Mouse (Mus musculus) left cerebral cortex, adult 18-20 months (tissue): ENCODE data around the gene Actb. TPM values are rescaled to one million over a fixed set of nuclear protein-coding genes. Genes with fewer than 3 reads are reported as not detected.
"Not testable (repeated sequence)": the region's sequence is repeated elsewhere in the genome, so short reads cannot be mapped to it uniquely, and the experiment has no call there.

Experiments used
- DNase-seq, 2 experiments: peaks; one replicate each; pipeline ENCODE4 v3.0.0; 2021 to 2022; ENCODE audit warnings: low spot score in 2 of 2, mixed read lengths in 1 of 2
- total RNA-seq, 2 experiments: library from RNA; stranded (reverse); gene quantifications; 2 replicates each; pipeline ENCODE4 v1.2.3; 2021

The Actb gene
- total RNA-seq, 2 experiments from 2014 or later: 2,346 to 2,379 TPM

DNA sequence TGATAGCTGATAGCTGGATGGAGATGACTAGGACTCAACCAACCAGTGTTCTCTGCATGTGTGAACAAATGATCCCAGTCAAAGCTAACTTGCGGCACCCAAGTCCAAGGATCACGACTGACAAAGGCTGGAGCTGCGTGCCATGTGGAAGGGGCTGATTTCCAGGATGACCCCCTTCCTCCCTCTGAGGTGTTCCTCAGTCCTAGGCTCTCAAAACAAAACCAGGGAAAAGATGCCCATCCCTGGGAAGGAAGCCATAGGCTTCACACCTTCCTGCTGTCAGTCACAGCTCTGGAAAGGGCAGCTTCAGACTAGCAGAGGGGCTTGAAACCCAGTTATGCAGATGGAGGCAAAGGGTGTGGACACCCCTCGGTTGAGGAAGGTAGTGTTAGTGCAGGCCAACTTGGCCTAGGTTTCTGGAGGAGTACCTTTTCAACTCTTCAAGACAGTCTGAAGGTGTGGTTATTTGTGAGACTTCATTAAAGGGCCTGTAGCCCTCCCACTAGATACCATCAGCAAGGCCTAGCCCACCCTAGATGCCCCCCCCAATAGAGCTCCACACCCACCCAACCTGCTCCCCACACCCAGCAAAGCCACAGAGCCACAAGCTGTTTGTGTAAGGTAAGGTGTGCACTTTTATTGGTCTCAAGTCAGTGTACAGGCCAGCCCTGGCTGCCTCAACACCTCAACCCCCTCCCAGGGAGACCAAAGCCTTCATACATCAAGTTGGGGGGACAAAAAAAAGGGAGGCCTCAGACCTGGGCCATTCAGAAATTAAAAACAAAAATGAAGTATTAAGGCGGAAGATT lies 3.8 kb downstream of the Actb start:
- no peak for DNase-seq

DNA sequence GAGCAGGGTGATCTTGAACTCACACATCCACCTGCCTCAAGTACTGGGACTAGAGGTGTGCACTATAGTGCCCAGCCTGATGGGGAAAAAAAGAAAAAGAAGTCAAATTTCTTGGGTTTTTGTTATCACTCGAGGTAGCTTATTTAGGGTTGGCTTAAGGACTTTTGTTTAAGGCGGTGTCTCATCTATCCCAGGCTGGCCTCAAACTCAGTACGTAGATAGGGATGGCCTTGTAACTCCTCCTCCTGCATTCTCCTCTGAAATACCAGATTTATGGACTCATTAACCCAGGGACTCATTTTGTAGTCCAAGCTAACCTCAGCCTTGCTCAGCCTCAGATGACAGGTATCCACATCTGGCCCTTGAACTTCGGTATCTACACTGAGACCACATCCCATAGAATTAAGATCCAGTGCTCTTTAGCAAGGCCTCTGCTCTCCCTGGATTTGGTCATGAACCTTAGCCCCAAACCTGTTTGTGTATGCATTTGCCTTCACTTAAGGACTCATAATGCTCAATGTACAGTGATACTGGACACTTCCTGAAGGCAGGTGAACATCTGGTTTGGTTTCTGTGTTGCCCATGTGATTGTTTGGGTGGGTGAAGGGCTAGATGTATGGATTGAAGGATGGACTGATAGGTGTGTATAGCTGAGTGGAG lies 4.6 kb downstream of the Actb start:
- no peak for DNase-seq

DNA sequence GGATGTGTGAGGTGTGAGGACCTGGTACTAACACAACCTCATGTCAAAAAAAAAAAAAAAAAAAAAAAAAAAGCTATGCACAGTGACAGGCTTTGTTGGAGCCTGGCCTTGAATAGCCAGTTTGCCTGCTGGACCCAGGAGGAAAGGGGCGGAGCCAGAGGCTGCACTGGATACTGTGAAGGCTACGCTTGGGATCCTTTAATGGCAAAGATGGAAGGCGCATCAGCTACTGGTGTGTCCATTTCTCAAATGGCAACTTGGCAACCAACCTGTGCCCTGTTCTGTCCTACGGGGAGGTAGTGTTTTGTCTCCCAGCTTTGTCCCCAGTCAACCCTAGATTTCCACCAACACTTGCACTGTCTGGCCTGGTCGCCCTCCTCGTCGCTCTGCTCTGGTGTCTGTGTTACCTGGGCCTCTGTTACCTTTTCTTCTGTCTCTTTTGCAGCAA lies 5.2 kb downstream of the Actb start:
- DNase-seq: no peak

DNA sequence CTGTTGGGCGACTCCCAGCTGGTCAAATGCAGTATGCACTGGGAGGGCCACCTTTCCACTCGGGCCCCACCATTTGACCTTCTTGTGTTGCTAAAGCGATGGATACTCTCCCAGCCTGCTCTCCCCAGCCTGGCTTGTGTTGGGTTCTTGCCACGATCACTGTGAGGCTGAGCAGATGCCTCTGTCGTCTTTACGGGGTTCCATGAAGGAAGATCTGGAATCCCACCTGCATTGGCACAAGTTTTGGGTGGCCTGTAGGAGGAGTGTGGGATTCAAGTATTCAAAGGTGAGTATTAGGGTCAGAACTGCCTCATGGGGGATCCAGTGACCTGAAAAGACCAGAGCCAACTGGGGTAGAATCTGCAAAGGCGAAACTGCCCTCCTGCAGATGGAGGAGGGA lies 5.9 kb downstream of the Actb start:
- no peak for DNase-seq

DNA sequence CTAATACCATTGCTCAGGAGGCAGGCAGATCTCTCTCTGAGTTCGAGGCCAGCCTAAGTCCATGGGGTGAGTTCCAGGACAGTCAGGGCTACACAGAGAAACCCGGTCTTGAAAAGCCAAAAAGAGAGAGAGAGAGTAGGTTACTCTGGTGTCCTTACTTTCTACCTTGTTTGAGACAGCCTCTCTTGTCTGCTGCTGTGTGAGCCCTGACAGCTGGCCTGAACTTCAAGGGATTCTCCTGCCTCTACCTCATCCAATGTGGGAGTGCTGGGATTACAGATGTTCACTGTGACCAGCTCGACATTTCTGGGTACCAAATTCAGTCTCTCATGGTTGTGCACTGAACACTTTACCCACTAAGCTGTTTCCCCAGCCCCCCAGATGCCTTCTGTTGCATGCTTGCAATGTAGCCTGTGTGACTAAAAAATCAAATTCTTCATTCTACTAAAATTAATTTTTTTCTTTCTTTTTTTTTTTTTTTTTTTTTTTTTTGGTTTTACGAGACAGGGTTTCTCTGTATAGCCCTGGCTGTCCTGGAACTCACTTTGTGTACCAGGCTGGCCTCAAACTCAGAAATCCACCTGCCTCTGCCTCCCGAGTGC lies 6.5 kb downstream of the Actb start:
- no peak for DNase-seq

DNA sequence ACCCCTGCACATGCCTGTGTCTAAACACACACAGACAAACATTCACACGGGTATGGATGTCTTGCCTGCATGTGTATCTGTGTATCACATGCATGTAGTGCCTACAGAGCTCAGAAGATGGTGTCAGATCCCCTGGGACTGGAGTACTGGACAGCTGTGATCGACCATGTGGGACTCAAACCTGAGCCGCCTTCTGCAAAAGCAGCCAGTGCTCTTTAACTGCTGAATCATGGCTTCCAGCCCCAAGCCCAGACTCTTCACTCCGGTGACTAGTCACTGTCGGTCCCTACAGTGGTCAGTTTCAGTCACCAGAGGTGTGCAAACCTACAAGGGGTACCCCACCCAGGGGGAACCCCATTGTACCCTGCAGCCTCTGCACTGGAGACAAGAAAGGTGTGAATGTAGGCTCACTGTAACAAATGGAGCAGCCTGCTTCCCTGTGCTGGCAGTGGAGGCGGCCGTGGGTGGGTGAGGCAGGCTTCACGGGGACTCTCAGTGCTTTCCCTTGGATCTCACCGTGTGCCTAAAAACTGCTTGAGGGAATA lies 7.4 kb downstream of the Actb start:
- DNase-seq: peak; percentile 82 to 91

DNA sequence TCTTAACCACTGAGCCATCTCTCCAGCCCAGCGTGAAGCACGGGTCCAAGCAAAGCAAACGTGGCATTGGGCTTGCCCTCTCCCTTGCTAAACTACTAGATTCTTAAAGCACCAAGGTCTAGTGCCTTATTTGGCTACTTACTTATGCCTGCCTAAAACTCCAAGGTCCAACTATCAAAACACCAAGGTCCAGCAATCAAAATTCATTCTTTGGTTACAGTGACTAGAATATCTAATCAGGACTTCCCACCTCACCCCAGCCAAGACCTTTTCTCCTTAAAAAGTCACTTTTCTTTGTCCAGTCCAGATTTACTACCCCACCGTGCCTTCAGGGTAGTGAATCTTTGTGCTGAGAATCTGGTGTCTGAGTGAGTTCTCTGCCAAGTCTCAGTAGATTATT lies 8.2 kb downstream of the Actb start:
- no peak for DNase-seq

DNA sequence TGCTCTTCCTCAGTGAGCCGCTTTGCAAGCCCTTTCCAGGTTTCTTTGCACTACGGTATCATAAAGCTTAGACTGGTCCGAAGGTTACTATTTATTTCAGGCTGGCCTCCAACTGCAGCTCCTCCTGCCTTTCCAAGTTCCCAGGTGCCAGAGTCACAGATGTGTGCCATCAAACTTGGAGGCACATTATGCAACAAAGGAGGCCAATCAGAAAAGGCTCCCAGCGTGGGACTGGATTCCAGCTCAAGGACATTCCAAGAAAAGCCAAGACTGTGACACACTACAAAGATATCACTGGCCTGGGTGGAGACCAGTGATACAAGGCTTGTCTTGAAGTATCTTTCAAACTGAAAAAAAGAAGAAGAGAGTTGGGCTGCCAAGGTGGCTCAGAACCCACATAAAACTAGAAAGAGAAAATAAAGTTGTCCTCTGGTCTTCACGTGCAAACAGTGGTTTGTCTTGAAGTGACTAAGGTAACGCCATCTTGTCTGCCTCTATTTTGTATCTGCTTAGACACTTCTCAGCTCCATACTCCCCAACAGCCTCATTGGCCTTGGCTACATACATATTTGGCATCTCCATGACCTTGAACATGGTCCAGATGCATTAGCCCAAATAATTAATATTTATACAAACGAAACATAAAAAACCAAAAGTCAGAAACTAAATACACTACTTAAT lies 8.8 kb downstream of the Actb start:
- no peak for DNase-seq

DNA sequence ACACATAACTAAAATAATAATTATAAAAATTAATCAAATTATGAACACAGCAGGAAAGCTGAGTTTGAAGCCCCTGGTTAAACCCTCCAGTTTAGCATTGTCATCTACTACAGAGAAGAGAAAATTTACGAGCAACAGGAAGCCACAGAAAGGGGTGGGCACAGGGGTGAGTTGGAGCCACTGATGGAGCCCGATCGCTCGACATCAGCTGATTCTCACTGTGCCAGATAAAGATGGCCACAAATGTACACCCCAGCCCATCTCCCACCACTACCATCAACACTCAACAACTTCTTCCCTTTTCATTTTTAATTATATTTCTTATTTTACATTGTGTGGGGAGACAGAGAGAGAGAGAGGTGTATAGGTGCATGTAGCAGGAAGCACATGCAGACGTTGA lies 9.8 kb downstream of the Actb start:
- DNase-seq: no peak

DNA sequence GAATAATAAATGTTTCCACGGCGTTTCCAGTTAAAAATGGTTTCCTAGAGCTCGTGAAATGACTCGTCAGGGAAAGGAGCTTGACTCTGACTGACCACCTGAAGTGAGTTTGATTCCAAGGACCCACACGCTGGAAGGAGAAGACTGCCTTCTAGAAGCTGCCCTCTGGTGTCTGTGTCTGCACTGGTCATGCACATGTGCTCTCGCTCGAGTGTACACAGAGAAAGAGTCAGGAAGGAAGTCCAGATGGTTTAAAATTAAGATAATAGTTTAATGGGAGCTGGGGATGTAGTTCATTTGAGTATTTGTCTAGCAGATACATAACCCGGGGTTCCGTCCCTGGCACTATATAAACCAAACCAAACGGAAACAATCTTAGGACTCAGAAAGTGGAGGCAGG lies 10.4 kb downstream of the Actb start:
- no peak for DNase-seq

DNA sequence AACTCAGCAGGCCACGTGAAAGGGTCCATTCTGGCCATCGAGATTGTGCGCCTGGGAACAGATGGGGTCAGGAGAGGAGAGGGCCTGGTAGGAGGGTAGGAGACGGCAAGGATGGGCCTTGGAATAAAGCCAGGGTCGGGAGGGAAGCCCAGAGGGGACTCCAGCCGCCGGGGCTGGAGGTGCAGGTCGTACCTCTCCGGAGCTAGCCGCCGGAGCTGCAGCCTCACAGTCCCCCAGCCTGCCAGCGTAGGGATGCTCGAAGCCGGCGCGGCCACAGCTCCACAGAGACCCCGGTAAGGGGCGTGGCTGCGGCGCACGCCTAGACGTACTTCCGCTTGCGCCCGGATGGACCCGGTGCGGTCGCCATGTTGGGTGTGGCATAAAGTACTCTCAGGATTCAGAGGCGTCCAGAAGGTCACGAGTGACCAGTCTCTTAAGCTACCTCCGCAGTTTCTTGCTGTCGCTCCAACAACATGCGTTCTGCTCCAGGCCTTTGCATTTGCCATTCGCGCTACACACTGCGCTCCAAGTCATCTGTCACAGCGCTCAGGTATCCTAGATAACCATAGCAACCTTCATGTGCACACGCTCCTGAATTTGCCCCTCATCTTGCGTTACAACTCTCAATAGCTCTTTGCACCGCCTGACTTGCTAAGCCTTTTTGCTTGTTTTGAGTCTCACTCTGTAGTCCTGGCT lies 11.5 kb downstream of the Actb start, which contains the start of gene Fbxl18:
TSS of gene Fbxl18 (minus strand) at position 504 of the 696 bp plus-strand sequence.
- peak; percentile 91 for DNase-seq

DNA sequence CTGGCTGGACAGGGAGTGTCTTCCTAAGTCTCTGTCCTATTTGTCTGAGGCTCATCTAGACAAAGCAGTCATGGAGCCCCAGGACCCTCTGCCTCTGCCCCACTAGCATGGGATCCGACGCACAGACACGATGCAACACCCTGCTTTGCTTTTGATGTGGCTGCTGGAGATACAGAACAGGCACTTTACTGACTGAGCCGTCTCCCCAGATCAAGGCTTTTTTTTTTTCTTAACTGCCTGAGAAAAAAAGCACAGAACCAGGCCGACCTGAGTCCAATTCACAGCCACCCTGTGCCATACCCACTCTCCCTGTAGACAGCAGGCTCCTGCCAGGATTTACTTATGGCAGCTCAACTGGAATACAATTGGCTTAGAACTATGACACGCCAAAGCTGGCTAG lies 15.2 kb downstream of the Actb start:
- DNase-seq: no peak

DNA sequence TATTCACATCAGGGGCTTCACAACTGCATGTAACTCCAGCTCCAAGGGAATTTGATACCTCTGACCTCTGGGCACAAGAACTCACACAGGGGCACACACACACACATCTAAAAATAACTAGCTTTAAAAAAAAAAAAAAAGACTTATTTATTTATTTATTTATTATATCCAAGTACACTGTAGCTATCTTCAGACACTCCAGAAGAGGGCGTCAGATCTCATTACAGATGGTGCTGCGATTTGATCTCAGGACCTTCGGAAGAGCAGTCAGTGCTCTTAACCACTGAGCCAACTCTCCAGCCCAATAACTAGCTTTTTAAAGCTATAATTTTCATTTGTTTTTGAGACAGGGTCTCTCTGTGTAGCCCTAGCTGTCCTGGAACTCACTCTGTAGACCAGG lies 19.0 kb downstream of the Actb start:
- not testable (repeated sequence) for DNase-seq

DNA sequence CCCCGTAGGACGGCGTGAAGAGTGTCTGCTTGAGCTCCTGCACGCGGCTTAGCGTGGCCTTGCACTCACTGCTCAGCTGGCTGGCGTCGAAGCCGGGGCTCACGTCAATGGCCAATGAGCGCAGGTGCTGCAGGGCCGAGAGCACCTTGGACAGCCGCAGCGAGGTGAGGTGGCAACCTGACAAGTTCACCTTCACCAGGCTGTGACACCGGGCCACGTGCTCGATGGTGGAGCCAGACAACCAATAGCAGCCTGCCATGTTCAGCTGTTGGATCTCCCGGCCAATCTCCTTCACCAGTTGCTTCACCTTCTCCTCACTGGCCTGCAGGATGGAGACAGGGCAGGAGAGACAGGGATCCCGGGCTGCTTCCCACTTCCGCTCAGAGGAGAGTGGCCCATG lies 19.8 kb downstream of the Actb start:
- DNase-seq: no peak

DNA sequence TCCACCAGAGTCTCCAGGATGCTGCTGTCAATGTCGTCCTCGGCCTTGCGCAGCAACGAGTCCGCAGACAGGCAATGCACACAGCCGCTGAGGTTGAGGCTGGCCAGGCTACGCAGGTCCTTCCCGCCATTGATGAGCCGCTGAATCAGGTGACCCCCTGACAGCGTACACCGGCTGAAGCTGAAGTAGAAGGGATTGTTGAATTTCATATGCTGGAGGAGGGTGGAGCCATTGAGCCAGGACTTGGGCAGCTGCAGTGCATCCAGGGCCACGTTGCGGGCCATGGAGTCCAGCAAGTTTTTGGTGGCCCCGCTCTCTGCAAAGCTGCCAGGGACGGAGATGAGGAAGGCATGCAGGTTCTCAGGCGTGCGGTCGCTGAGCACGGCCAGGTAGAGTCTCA lies 20.4 kb downstream of the Actb start:
- no peak for DNase-seq

DNA sequence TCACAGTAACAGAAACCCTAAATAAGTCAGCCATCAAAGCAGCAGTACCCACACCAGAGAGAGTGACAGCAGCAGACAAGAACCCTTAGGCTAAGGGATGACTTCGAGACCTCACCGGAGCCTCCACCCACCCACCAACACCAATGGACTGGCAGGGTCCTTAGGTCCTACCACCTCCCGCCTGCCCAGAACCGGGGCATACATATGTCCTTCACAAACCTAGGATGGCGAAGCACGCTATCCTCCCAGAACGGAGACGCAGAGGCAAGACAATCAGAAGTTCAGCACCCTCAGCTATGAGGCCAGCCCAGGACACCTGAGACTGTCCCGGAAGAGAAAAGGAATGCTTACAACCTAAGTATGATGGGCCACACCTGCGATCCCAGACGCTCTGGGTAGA lies 24.1 kb downstream of the Actb start:
- DNase-seq: no peak

DNA sequence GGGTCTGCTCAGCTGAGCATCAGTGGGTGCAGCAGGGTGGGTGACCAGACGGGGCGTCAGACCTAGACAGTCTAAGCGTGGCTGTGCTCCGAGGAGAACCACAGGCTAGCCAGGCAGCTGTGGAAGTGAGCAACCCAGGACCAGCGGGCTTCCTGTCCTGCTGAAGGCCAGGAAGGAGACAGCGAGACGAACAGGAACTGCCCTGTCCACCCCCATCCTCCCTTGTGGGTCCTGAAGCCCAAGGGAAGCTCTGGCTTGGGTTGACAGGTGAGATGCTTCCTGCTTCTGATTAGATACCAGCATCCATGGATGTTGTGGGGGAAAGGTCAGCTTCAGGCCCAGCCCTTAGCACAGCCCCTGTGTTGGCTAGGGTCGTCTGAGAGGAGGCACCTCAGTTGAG lies 24.6 kb downstream of the Actb start:
- no peak for DNase-seq

DNA sequence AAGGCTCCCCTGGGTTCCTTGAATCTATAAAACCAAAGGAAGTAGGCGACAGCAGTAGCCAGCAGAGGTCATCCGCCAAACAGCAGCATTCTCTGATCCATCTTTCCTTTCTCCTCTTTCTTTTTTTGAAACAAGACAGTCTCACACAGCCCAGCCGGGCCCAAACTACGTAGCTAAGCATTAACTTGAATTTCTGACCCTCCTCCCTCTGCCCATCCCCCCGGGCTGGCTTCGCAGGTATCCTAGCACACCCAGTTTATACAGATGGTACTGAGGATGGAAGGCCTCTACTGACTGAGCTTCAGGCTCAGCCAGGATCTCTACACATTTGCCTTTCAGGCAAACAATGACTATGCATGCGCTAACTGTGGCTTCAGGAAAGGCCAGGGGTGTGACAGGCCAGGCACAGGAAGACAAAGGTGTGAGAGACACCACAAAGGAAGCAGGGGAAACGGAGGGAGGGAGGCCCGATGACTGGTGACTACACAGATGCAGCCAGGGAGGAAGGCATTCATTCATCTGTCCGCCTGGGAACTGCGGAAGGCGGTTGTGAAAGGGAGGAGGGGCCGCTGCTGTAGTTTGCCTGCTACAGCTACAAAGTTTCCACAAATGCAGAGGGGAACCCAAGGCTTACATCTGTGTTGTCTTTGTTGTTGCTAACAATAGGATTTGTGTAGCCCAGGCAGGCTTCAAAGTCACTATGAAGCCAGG lies 25.6 kb downstream of the Actb start:
- no peak for DNase-seq

DNA sequence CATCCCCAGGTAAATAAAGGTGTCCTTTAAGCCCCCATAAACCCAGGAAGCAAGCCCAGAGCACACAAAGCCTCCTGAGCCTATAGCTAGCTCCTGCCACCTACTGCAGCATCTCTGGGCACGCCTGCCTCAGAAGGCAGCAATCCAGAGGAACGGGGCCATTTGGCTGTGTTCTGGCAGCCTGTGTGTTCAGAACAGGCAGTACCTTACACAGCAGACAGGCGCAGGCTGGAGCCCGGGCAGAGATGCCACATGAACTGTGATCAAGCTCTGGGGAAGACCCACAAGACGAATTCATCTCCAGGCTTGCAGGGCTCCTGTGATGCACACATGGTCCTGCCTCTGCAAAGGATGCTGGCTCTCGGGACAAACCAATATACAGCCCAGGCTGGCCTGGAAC lies 26.3 kb downstream of the Actb start:
- DNase-seq: peak; percentile 66 to 77
